Mouse (Mus musculus) brown adipose tissue, adult 24 weeks (tissue): ENCODE measurements at regions not wholly inside any gene's neighbourhood (a gene's known extent, or its start where the extent isn't known, plus 50 kb on each side); places are given as distances from the start of the nearest gene placed in this dataset.

Experiments
- H3K27ac ChIP-seq: fragments of 200-500 bp; replicated peaks from 2 replicates; pipeline ENCODE4 v1.5.1; 2012; ENCODE audit warnings: low read depth, mild to moderate bottlenecking, low read length
- H3K4me1 ChIP-seq: fragments of 200-500 bp; 2 replicates; pipeline ENCODE4 v1.6.1; 2012; ENCODE audit warnings: low read length, mixed read lengths; ENCODE audit not compliant: control insufficient read depth, insufficient read depth, insufficient read length
- H3K4me3 ChIP-seq: fragments of 200-500 bp; 2 replicates; pipeline ENCODE4 v1.5.1; 2012; ENCODE audit warnings: low read depth, mild to moderate bottlenecking, low read length, moderate library complexity; ENCODE audit not compliant: insufficient read depth

DNA sequence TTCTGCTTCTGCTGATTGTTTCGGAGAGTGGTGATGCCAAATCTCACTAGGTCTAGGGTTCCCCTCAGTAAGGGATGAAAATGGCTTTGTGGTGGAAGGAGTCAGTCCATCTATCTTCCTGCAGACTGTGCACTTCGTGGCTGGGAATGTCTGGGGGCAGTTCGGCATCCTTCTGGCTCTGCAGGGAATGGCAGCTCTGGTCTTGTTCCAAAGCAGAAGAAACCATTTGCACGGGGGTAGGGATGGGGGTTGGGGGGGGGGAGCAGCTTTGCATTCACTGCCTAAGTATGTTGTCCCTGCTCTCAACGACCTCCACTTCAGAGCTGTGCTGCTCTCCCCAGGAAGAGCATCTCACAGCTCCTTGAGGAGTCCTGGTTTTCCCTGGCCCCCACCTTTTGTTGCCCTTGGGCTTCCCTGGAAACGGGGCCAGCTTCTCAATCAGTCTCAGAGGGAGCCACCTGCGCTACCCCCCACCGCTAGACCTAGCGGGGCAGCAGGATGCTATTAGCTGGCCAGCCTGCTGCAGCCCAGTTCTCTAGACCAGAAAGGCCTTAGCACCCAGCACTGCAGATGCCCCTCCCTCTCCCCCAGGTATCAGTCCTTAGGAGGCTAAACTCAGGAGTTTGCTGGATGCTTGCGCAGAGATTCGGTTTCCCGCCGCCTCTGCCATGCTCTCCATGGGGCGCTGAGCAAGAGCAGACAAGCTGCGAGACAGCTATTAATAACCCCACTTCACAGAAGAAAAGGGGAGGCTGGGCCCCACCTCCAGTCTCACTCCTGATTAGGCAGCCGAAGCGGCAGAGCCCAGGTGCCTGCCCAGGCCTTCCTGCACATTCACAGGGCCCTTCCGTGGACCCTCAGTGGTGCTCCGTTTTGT is 98.7 kb downstream of the 2410131K14Rik start:
- no peak overlapping the region for H3K4me3 ChIP-seq
- H3K4me1 ChIP-seq = no peaks in the 10 kb centered on the region
- H3K27ac ChIP-seq = no peak overlapping the region

DNA sequence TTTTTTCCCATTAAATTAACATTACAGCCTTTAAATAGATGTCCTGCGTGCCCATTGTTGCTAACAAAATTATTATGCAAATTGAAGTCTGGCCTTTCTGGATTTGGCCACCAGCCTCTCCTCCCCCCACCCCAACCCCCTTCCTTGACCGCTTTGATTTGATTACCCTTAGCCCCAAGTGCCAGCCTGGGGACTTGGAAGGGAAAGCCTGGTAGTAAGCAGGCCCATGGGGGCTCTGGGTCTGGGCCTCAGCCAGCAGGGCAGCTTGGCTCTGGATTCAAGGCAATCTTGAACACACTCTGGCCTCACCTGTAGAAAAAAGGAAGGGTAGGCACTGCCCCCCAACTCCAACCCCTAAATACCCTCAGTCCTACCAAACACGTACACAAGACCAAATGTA is 100.2 kb downstream of the 2410131K14Rik start:
- H3K27ac ChIP-seq = no peak overlapping the region
- H3K4me3 ChIP-seq = no peak overlapping the region
- H3K4me1 ChIP-seq = no peaks in the 10 kb centered on the region

DNA sequence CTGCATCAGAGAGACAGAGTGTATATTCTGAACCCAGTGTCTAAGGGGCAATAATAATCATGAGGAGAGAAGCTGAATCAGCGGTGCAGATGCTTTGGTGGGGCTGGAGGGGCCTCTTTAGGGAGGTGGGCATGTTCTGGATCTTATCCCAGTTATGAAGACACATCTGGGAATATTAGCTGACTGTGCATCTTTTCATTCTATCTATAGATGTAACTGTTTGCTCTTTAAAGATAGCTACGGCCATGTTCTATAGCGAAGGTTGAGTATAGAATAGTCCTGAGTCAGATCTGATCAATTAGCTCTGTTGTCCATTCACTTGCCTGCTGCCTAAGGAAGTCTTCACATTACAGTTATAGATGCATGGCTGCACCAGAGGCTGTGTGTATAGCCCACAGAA is 104.0 kb downstream of the 2410131K14Rik start:
- Histone ChIP-seq H3K4me1 (no peaks in the 10 kb centered on the region), H3K4me3 (no peak overlapping the region), H3K27ac (no peak overlapping the region)

DNA sequence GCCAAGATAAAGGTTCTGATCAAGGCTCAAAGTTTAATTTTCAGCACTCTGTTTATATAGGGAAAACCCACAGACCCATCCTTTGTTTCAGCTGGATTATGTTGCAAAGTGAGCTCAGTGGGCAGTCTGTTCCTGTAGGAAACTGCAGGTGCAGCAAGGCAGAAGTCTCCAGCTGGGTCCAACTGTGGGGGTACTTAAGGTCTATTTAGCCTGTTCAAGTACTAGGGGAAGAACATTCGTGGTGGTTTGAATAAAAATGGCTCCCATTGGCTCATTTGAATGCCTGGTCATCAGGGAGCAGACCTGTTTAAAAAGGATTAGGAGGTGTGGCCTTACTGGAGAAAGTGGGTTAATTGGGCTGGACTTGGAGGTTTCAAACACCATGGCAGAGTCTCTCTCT is 106.3 kb downstream of the 2410131K14Rik start:
- H3K27ac ChIP-seq = no peak overlapping the region
- no peak overlapping the region for H3K4me3 ChIP-seq
- no peaks in the 10 kb centered on the region for H3K4me1 ChIP-seq

DNA sequence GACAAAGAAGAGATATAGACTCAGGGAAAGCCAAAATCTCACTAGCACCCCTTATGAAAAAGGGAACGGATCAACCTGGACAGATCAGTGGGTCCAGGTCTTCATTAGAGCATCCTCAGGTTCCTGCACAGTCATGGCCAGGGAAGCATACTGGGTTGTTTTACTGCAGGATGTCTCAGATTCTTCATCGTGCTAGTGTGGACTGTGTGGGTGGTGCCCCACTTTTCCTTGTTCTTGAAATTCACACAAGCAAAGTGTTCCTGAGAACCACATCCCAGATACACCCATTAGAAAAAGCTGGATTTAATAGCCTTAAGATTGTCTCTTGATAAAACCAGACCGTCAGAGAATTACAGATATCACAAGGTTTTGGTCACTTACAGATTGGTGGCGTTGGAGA is 107.1 kb downstream of the 2410131K14Rik start:
- Histone ChIP-seq H3K4me3 (no peak overlapping the region), H3K27ac (no peak overlapping the region), H3K4me1 (no peaks in the 10 kb centered on the region)

DNA sequence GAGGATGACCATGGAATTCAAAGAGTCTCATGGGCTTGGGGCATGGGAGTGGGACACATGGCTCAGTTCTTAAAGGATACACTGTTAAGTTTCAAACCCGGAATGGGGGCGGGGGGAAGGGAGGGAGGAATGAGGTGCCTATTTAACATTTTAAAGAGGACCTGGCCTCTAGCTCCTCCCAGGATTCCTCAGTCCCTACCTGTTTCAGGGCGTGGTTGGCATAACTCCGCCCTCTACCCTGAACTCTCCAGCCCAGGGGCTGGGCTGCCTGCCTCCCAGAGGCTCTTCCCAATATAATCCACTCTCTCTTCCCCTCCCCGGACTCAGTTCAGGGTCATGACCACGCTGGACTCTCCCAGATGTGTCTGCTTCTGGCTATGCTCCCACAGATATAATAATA is 108.0 kb downstream of the 2410131K14Rik start:
- H3K4me1 ChIP-seq = no peaks in the 10 kb centered on the region
- H3K4me3 ChIP-seq = no peak overlapping the region
- no peak overlapping the region for H3K27ac ChIP-seq

DNA sequence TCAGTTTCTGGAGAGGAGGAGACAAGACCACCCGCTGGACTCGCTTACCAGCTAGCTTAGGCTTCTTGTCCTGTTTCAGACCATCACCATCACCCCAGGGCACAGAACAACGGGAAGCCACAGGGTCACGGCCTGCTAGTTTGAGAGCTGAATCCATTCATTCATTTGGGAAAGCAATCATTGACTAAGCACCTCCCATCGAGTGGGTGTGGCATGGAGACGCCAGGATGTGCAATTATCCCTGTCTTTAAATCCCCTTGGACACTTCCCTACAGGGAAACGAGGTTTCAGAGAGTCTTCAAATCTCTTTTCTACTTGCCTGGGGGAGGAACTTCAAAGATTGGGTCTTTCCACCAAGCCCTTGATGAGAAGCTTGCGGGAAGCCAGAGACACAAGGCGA is 108.7 kb downstream of the 2410131K14Rik start:
- Histone ChIP-seq H3K4me1 (no peaks in the 10 kb centered on the region), H3K4me3 (no peak overlapping the region), H3K27ac (no peak overlapping the region; the same call in 1 of the 2 replicates)

DNA sequence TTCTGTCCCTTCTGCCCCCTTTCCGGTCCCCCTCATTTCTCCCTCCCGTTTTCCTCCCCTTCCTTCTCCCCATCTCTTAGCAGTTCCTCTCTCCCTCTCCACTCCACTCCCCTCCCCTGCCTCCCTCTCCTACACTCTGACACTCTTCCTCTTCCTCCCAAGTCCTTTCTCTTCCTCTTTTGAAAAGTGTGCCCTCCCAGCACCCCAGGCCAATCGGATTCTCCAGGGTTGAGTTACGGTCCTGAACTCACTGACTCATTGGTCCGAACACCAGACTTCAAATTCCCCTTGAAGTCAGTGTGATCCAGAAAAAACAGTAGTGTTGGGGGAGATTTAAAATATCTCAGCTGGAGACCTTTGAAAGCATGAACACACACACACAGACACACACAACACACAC is 109.1 kb downstream of the 2410131K14Rik start:
- Histone ChIP-seq H3K4me3 (no peak overlapping the region), H3K27ac (no peak overlapping the region; the same call in 1 of the 2 replicates), H3K4me1 (no peaks in the 10 kb centered on the region)

DNA sequence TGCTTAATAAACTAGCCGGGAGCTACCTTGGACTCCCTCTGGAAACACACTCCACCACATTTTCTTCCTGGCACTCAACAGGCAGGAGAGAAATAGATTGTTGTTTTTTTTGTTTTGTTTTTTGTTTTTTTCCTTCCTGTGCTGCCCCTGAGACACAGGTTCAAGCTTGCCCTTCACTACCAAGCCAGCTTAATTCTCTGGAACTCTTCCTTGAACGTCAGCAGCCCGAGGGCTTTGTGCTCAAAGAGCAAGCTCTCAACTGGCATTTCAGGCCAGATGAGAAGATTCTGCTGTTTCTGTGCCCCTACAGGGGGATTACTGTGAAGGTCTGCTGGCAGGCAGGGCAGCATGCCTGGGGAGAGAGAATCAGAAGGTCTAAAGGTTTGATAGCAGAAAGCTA is 109.8 kb downstream of the 2410131K14Rik start:
- H3K27ac ChIP-seq = no peak overlapping the region

DNA sequence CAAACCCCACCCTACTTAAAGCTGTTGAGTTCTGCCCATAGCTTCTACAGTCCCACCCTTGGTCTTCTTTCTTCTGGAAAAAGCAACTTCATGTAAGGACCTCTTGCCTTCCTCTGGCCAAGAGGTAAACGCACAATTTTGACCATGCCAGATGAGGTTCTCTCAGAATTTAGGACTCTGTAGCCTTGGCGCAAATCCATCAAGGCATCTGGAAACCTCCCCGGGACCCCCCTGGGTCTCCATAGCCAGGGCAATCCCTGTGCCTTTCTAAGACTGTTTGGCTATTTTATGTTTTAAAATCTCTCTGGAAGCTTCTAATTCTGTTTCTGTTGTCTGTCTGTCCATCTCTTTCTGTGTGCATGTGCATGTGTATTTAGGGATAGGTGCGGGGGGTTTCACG is 110.3 kb downstream of the 2410131K14Rik start:
- H3K4me1 ChIP-seq = no peaks in the 10 kb centered on the region
- no peak overlapping the region for H3K4me3 ChIP-seq
- H3K27ac ChIP-seq = no peak overlapping the region

More for the DNA sequence above, 109.8 kb downstream of the 2410131K14Rik start:
- Histone ChIP-seq H3K4me1 (no peaks in the 10 kb centered on the region), H3K4me3 (no peak overlapping the region)

DNA sequence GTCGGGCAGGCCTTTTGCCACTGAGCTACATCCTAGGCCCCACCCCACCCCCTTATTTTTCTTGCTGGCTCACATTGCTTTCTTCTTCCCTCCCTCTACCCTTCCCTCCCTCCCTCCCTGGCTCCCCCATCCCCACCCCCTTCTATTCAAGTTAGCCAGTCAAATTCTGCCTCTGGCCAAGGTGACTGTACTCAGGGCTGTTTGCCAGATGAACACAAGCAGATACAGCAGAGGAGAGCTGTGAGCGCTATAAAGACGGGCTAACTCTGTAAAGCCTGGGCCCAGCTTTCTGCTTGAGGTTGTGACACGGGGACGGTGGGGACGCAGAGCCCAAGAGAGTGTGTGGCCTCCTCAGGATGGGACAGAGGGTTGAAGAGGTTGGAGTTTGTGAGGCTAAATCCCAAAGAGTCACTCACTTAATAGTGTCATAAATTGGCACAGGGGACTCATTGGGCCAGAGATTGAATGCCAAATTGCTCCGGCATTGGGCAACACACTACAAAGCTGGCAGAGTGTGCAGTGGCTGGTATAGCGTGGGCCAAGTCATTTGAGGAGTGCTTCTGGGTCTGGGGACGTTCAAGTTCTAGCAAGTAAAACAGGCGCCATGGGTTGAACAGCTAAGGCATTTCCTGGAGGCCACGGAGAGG is 110.8 kb downstream of the 2410131K14Rik start:
- Histone ChIP-seq H3K4me1 (no peaks in the 10 kb centered on the region), H3K27ac (no peak overlapping the region), H3K4me3 (no peak overlapping the region)

DNA sequence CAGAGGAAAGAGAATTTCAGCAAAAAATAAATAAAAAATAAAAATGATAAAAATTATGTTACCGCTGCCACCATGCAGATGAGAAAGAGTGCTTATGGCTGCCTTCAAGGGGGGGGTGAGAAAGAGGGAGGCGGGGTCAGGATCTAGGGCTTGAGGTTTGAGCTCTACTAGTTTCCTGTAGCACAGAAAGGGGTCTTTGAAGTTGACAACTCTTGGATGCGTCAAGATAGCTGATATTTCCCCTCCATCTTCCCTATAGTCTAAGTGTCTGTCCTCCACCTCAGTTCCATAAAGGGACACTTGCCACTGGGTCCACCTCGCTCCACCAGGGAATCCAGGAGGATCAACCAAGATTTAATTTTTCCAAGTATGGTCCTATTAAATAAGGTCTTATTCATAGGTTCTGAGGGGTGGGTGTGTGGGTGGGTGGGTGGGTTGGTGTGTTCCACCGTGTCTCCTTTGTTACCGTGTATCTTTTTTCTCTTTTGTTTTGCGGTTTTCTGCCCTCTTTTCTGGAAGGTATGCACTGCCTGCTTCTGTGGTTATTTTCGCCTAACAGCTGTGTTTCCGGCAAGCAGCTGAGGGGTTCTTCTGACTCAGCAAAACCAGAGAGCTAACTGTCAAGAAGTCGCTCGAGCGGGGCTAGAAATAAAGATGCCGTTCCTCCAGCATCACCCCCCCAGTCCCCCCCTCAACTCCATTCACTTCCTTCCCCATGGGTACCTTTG is 114.8 kb downstream of the 2410131K14Rik start:
- Histone ChIP-seq H3K4me3 (no peak overlapping the region), H3K27ac (no peak overlapping the region), H3K4me1 (no peaks in the 10 kb centered on the region)

DNA sequence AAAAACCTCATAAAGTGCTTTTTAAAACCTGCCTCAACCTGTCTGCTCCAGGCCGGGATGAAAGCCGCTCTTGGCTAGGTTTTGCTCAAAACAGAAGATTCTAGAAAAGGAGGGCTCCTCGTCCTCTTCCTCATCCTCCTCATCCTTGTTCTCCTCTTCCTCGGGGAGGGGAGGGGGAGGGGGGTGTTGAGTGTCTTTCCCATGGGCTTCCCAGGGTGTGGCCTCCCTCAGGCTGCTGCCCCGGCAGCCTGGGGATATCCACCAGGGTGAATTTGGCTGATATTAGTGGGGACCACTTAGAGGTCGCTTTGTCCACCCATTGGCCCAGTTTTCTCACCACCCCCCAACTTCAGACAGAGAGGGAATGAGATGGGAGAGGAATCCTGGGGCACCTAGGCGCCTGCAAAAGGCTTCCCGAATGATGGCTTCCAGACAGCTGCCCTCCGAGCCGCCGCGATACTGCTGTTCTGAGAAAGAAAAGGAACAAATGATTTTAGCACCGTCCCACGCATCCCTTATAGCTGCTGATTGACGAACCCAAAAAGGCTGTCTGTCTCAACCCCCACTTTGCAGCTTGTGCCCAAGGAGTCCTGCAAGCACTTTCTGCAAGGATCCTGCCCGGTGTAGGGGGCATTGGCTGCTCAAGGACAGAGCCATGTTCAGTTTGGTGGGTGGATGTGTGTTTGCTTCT is 115.5 kb downstream of the 2410131K14Rik start:
- H3K27ac ChIP-seq = no peak overlapping the region
- H3K4me1 ChIP-seq = no peaks in the 10 kb centered on the region
- H3K4me3 ChIP-seq = no peak overlapping the region

DNA sequence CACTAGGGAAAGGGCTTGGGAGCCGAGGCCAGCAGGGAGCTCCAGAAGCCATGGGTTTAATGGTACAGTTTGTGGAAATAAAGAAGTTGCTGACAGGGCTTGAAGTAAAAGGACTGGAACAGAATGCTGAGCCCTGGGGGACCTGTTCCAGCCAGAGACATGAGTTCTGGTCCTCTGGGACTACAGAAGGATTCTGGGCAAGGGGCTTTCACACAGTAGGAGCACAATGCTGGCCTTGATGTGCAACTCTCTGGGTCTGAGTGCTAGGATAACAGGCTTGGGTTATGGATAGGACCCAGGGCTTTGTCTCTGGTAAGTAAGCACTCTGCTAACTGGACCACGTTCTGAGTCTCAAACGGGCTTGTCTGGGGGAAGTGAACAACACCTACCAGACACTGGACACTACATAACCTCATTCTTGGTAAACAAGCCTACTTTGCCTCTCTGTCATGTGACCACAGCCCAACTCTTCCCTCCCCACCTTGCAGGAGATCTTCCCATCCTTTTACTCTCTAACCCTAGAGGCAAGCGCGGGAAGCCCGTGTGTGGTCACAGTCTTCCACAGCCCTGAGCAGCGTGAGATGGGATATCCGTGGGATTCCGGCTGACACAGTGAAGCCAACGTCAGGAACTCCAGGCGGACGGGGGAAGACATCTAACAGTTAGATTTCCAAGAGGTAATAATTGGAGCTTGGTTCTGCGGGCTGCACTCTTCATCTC is 116.3 kb downstream of the 2410131K14Rik start:
- Histone ChIP-seq H3K27ac (no peak overlapping the region), H3K4me1 (no peaks in the 10 kb centered on the region), H3K4me3 (no peak overlapping the region)
